11 mouse cellular contexts compared by ENCODE assay signal in the genomic region with DNA sequence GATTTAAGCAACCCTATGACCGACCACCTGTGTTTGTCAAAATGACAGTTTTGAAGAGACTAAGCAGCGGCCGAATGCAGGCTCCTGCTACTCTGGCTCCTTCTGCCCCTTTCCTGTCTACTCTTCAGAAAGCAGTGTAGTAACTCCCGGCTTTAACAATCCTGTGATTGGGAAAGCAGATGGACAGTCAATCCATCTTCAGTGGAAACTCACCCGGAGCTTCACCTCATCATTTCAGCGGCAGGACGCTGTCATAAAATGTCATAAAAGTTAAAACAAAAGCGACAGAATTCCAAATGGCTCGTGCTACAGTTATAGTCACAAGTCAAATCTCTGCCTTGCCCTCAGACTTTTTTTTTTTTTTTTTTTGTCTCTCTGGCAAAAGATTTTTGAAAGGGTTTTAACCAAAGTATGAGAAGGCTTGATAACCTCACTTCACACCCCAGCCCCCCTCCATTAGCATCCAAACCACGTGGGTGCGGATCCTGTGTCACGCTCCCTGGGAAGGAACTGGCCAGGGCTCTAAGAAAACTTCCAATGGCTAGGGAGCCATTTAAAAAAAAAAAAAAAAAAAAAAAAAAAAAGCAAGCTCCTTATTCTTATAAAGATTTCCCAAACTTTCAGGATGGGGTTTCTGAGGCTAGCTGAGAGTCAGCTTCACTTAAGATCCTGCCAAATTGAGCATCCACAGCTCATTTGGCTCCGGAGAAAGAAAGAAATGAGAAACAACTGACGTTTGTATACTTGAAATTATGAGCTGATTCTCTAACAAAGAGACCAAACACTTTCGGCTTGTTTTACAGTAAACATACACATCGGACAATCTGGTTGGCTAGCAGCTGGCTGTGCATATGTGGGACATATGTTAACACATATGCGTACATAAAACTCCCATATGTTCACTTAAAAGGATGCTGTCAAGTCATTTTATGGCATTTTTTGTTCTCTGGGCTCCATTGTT. TPM values are rescaled to one million over a fixed set of nuclear protein-coding genes. Genes with fewer than 3 reads are reported as not detected.
A peak's percentile ranks its signal among the peaks of the same experiment; 100 is the strongest.
DNase-seq lines count a peak whose midpoint lies in the region; ATAC-seq lines count a peak whose summit lies in the region.
"Had no signal": no experiment of that assay in that cellular context is flagged by ENCODE, and none has a peak within 500 bp of the region (broad histone marks: within the 10 kb centered on the region; RNA-seq: fewer than 3 reads in every experiment).

No protein-coding gene starts in this region.

- no peak overlapping the region for H3K4me3 ChIP-seq in forebrain, embryonic 13.5 days
- H3K4me3 ChIP-seq in forebrain, embryonic 12.5 days (replicated peaks), result no peak overlapping the region
- H3K4me3 ChIP-seq in limb, embryonic 11.5 days (ENCODE audit: low read depth, low read length), result no peak overlapping the region
- H3K4me3 ChIP-seq in neural tube, embryonic 12.5 days, result no peak overlapping the region

- ATAC-seq in forebrain, embryonic 13.5 days, result peak; percentile 74
- ATAC-seq in forebrain, embryonic 12.5 days (ENCODE audit: low FRiP score), result no peak
- ATAC-seq in limb, embryonic 11.5 days (ENCODE audit: insufficient number of reproducible peaks, low FRiP score, low TSS enrichment, low read depth), result peak; percentile 74; the same call in 1 of the 2 replicates
- ATAC-seq in neural tube, embryonic 12.5 days (ENCODE audit: low FRiP score, low read depth), result no peak

- 68% methylated on average over 17 of the region's 17 CpGs for WGBS in forebrain, embryonic 13.5 days
- 75% methylated on average over 17 of the region's 17 CpGs for WGBS in forebrain, embryonic 12.5 days
- 39% methylated on average over 17 of the region's 17 CpGs for WGBS in limb, embryonic 11.5 days
- WGBS in neural tube, embryonic 12.5 days, result 34% methylated on average over 17 of the region's 17 CpGs

- no peak overlapping the region for H3K9ac ChIP-seq in forebrain, embryonic 13.5 days
- no peak overlapping the region for H3K9ac ChIP-seq in forebrain, embryonic 12.5 days
- H3K9ac ChIP-seq in limb, embryonic 11.5 days (ENCODE audit: low read length), result no peak overlapping the region
- H3K9ac ChIP-seq in neural tube, embryonic 12.5 days, result no peak overlapping the region
- H3K9ac ChIP-seq: hindbrain, embryonic 14.5 days had no signal

- no peaks in the 10 kb centered on the region for H3K4me1 ChIP-seq in forebrain, embryonic 13.5 days
- no peaks in the 10 kb centered on the region for H3K4me1 ChIP-seq in forebrain, embryonic 12.5 days
- H3K4me1 ChIP-seq in limb, embryonic 11.5 days (ENCODE audit: control insufficient read depth, insufficient read depth, low read length), result peaks cover 8% of the 10 kb centered on the region
- H3K4me1 ChIP-seq in neural tube, embryonic 12.5 days, result peaks cover 6% of the 10 kb centered on the region; the same call in 1 of the 2 replicates

- DNase-seq in layer of hippocampus, adult 18-20 months (ENCODE audit: low spot score in 2 of 2), result peak; percentile 8 to 61
- DNase-seq in layer of hippocampus, postnatal 10 days (ENCODE audit: low spot score in 2 of 2), result no peak
- peak; percentile 58 for DNase-seq in limb, embryonic 11.5 days (ENCODE audit: low spot score)
- no peak for DNase-seq in cerebellum, postnatal 36 days
- DNase-seq in gastrocnemius, postnatal 36 days, result no peak
- DNase-seq: adrenal gland, postnatal 25 days had no signal

- H3K36me3 ChIP-seq in forebrain, embryonic 13.5 days (ENCODE audit: poor library complexity, severe bottlenecking), result no peaks in the 10 kb centered on the region
- no peaks in the 10 kb centered on the region for H3K36me3 ChIP-seq in forebrain, embryonic 12.5 days (replicated peaks)
- no peaks in the 10 kb centered on the region for H3K36me3 ChIP-seq in limb, embryonic 11.5 days (ENCODE audit: control insufficient read depth, insufficient read depth, low read length)
- H3K36me3 ChIP-seq in neural tube, embryonic 12.5 days, result no peaks in the 10 kb centered on the region

- H3K4me2 ChIP-seq in forebrain, embryonic 13.5 days, result no peak overlapping the region
- no peak overlapping the region for H3K4me2 ChIP-seq in forebrain, embryonic 12.5 days
- H3K4me2 ChIP-seq in limb, embryonic 11.5 days (ENCODE audit: low read depth, severe bottlenecking), result no peak overlapping the region
- peak overlapping the region; percentile 12; the same call in 1 of the 2 replicates for H3K4me2 ChIP-seq in neural tube, embryonic 12.5 days (replicated peaks)
- H3K4me2 ChIP-seq: hindbrain, embryonic 14.5 days; midbrain, embryonic 11.5 days had no signal

- H3K27ac ChIP-seq in forebrain, embryonic 13.5 days, result no peak overlapping the region
- H3K27ac ChIP-seq in forebrain, embryonic 12.5 days, result no peak overlapping the region
- no peak overlapping the region for H3K27ac ChIP-seq in limb, embryonic 11.5 days (replicated peaks; ENCODE audit: low read depth, low read length)
- H3K27ac ChIP-seq in neural tube, embryonic 12.5 days, result no peak overlapping the region
- H3K27ac ChIP-seq: hindbrain, embryonic 14.5 days had no signal

- intact Hi-C loops in gastrocnemius, postnatal 36 days (cut with DNase I), result no loop called here

- H3K9me3 ChIP-seq in forebrain, embryonic 13.5 days (replicated peaks), result no peaks in the 10 kb centered on the region
- H3K9me3 ChIP-seq in forebrain, embryonic 12.5 days, result no peaks in the 10 kb centered on the region
- no peaks in the 10 kb centered on the region for H3K9me3 ChIP-seq in limb, embryonic 11.5 days (ENCODE audit: control insufficient read depth, low read length)
- no peaks in the 10 kb centered on the region for H3K9me3 ChIP-seq in neural tube, embryonic 12.5 days

- no peaks in the 10 kb centered on the region for H3K27me3 ChIP-seq in forebrain, embryonic 13.5 days
- no peaks in the 10 kb centered on the region for H3K27me3 ChIP-seq in forebrain, embryonic 12.5 days
- no peaks in the 10 kb centered on the region for H3K27me3 ChIP-seq in limb, embryonic 11.5 days (ENCODE audit: control insufficient read depth, insufficient read depth, low read length)
- no peaks in the 10 kb centered on the region for H3K27me3 ChIP-seq in neural tube, embryonic 12.5 days (replicated peaks)

RNA-seq across cellular contexts. Expression of a gene that starts 40.4 kb away (rescaled TPM):
- not detected in 2 replicates for polyA plus RNA-seq in forebrain, embryonic 13.5 days (2015; fragmentation: Nextera tagmentation; extraction: Ambion mirVana)
- 0.27 and 0.43 TPM in 2 replicates for polyA plus RNA-seq in forebrain, embryonic 12.5 days (2016; fragmentation: Nextera tagmentation; extraction: Ambion mirVana)
- under 1 TPM in 1 of 2 experiments, not detected in 1; 0.33 TPM for total RNA-seq in layer of hippocampus, adult 18-20 months (2021)
- under 1 TPM; 0.62 to 0.69 TPM for total RNA-seq in layer of hippocampus, postnatal 10 days (2021)
- polyA plus RNA-seq in limb, embryonic 11.5 days (2014; fragmentation: Nextera tagmentation; extraction: Ambion mirVana), result 0.39 and 0.77 TPM in 2 replicates
- 0.38 and 0.56 TPM in 2 replicates for polyA plus RNA-seq in neural tube, embryonic 12.5 days (2016; fragmentation: Nextera tagmentation; extraction: Ambion mirVana)
- total RNA-seq in gastrocnemius, postnatal 36 days (2021), result 10 to 100 TPM; 77.7 to 88.5 TPM

Comparison
In these comparisons a context has a peak if more than half of its experiments do, and no peak if none do; other contexts are left out.
1. ATAC-seq: peak in forebrain, embryonic 13.5 days (single experiment) and limb, embryonic 11.5 days (single experiment); none in forebrain, embryonic 12.5 days (single experiment) and neural tube, embryonic 12.5 days (single experiment).
2. DNase-seq: peak in layer of hippocampus, adult 18-20 months (2 of 2) and limb, embryonic 11.5 days (single experiment); none in layer of hippocampus, postnatal 10 days (0 of 2), cerebellum, postnatal 36 days (0 of 2) and gastrocnemius, postnatal 36 days (0 of 2).